Mouse (Mus musculus) stomach, postnatal 0 days (tissue): ENCODE measurements around the gene Cd68.

Source experiments
- CTCF ChIP-seq: IDR thresholded peaks from 2 replicates; pipeline ENCODE4 v1.5.1; 2016; ENCODE audit warnings: antibody characterized with exemption, low read depth, mild to moderate bottlenecking, moderate library complexity
- EP300 ChIP-seq: optimal IDR thresholded peaks from 2 replicates; pipeline ENCODE3; 2016; ENCODE audit warnings: antibody characterized with exemption

DNA sequence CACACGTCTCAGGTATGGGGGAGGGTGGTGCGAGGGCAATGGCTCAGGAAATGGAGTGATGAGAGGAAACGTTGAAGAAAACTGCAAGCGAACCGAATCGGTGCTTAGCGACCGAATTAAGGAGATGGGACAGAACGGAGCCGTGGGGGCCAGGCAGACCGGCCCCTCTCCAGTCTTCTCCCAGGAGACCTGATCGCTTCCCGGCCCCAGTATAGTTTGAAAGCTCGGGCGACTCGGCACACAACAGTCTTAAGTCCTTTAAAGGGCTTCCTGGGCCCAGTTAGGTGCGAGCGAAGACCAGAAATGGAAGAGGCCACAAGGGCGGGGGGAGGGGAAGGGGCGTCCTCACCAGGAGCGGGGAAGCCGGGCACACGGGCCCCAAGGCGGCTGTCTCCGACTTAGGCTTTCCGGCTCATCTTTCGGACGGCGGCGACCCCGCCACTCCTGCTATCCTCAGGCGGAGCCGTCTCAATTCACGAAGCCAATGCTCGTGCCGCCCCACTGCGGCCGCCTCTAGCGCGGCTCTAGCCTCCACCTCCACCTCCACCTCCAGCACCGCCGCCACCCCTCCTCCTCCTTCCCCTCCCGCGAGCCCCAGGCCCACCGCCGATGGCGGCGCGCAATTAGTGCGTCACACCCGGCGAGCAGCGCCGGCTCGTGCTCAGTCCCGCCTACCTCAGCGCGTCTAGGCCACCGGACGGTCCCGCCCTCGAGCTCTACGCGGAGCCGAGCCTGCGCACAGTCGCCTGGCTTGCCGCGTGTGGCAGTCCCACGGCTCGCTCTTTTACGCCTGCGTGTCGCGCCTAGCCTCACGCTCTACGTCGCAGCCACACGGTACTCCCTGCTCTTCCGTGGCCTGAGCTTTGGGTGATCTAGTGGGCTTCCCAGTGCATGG, 15.6 kb upstream of the Cd68 start, which contains the start of gene Senp3:
- peak; percentile 16; the same call in 1 of the 2 replicates for TF ChIP-seq CTCF
- no peak for TF ChIP-seq EP300
